In genomic region chr16:18426215-18426791, GRCm38 (mm10) we compare ENCODE assay signal across 8 mouse cellular contexts. TPM values are rescaled to one million over a fixed set of nuclear protein-coding genes. Genes with fewer than 3 reads are reported as not detected.
DNase-seq lines count a peak whose midpoint lies in the region; ATAC-seq and TF ChIP-seq lines count a peak whose summit lies in the region.

Gene Txnrd2 (plus strand): TSS chr16:18426384.

- peaks cover 9% of the 10 kb centered on the region; the same call in 1 of the 2 replicates for H3K36me3 ChIP-seq in embryonic facial prominence, embryonic 14.5 days (ENCODE audit: control insufficient read depth, insufficient read depth, low read length)
- no peaks in the 10 kb centered on the region; the same call in 1 of the 2 replicates for H3K36me3 ChIP-seq in kidney, embryonic 14.5 days (ENCODE audit: control insufficient read depth, insufficient read depth, low read length)
- peaks cover 20% of the 10 kb centered on the region for H3K36me3 ChIP-seq in liver, adult 2 months (ENCODE audit: control insufficient read depth, insufficient read depth, low read length)

- peak; percentile 74 for TF ChIP-seq POLR2A in liver, adult 2 months (IDR thresholded peaks at IDR 0.05; ENCODE audit: extremely low read depth, insufficient read depth, low read length)

- ATAC-seq in embryonic facial prominence, embryonic 14.5 days (ENCODE audit: low read depth) = peak; percentile 80
- peak; percentile 79 for ATAC-seq in kidney, embryonic 14.5 days (ENCODE audit: low FRiP score, low TSS enrichment)
- peak; percentile 72 for ATAC-seq in monocyte, adult 5-6 weeks (replicated peaks; ENCODE audit: insufficient number of reproducible peaks, low FRiP score, low TSS enrichment, poor library complexity, severe bottlenecking)

- peaks cover 25% of the 10 kb centered on the region; the same call in 1 of the 2 replicates for H3K79me2 ChIP-seq in liver, adult 2 months (ENCODE audit: control insufficient read depth, insufficient read depth, low read length)

- H3K9me3 ChIP-seq in embryonic facial prominence, embryonic 14.5 days (ENCODE audit: control insufficient read depth, low read length) = no peaks in the 10 kb centered on the region
- H3K9me3 ChIP-seq in kidney, embryonic 14.5 days (ENCODE audit: control insufficient read depth, low read length) = no peaks in the 10 kb centered on the region

- under 1% methylated on average over 32 of the region's 52 CpGs for WGBS in embryonic facial prominence, embryonic 14.5 days
- WGBS in kidney, embryonic 14.5 days = under 1% methylated on average over 50 of the region's 52 CpGs
- under 1% methylated on average over 50 of the region's 52 CpGs for WGBS in liver, adult 2 months

- DNase-seq in 3T3-L1 (ENCODE audit: low read depth, low spot score) = peak; percentile 64
- peak; percentile 86 to 90 for DNase-seq in adrenal gland, postnatal 36 days
- peak; percentile 71 for DNase-seq in embryonic facial prominence, embryonic 14.5 days (ENCODE audit: low spot score)
- peak; percentile 79 to 82 for DNase-seq in heart, adult 9 months (ENCODE audit: low spot score in 2 of 2)
- DNase-seq in liver, adult 2 months (ENCODE audit: extremely low read depth, low read depth, low spot score) = peak; percentile 73
- DNase-seq in spleen, postnatal 36 days (ENCODE audit: low spot score in 2 of 2) = peak; percentile 77 to 80

- peak within 1 kb of the TSS; percentile 49 for H3K27ac ChIP-seq in embryonic facial prominence, embryonic 14.5 days (replicated peaks; ENCODE audit: low read depth, low read length)
- peak within 1 kb of the TSS; percentile 62; the same call in 1 of the 2 replicates for H3K27ac ChIP-seq in kidney, embryonic 14.5 days (ENCODE audit: low read depth, low read length)
- peak within 1 kb of the TSS; percentile 96 for H3K27ac ChIP-seq in liver, adult 2 months (replicated peaks; ENCODE audit: insufficient read depth, low read depth, low read length)

- TF ChIP-seq CTCF in liver, adult 2 months (IDR thresholded peaks at IDR 0.05; ENCODE audit: low read depth, low read length) = peak; percentile 71

- peak within 1 kb of the TSS; percentile 78 for H3K4me3 ChIP-seq in embryonic facial prominence, embryonic 14.5 days (ENCODE audit: low read depth, low read length)
- peak within 1 kb of the TSS; percentile 90 for H3K4me3 ChIP-seq in kidney, embryonic 14.5 days (ENCODE audit: low read length)
- H3K4me3 ChIP-seq in liver, adult 2 months (ENCODE audit: insufficient read depth, low read depth, low read length) = peak within 1 kb of the TSS; percentile 75

- H3K9ac ChIP-seq in embryonic facial prominence, embryonic 14.5 days (ENCODE audit: low read depth, low read length) = peak within 1 kb of the TSS; percentile 82
- H3K9ac ChIP-seq in kidney, embryonic 14.5 days (ENCODE audit: low read depth, low read length) = peak within 1 kb of the TSS; percentile 91
- peak within 1 kb of the TSS; percentile 97 for H3K9ac ChIP-seq in liver, adult 2 months (ENCODE audit: low read depth, low read length)

- H3K27me3 ChIP-seq in embryonic facial prominence, embryonic 14.5 days (replicated peaks; ENCODE audit: control insufficient read depth, insufficient read depth, low read length) = no peaks in the 10 kb centered on the region
- no peaks in the 10 kb centered on the region for H3K27me3 ChIP-seq in kidney, embryonic 14.5 days (ENCODE audit: control insufficient read depth, insufficient read depth, low read length)
- H3K27me3 ChIP-seq in liver, adult 2 months (ENCODE audit: control insufficient read depth, insufficient read depth, low read length) = no peaks in the 10 kb centered on the region

- H3K4me2 ChIP-seq in embryonic facial prominence, embryonic 14.5 days (ENCODE audit: low read depth, low read length) = peak within 1 kb of the TSS; percentile 76
- peak within 1 kb of the TSS; percentile 85 for H3K4me2 ChIP-seq in kidney, embryonic 14.5 days (replicated peaks; ENCODE audit: low read depth, low read length)

- H3K4me1 ChIP-seq in embryonic facial prominence, embryonic 14.5 days (ENCODE audit: control insufficient read depth, insufficient read depth, low read length) = peaks cover 22% of the 10 kb centered on the region
- H3K4me1 ChIP-seq in kidney, embryonic 14.5 days (ENCODE audit: control insufficient read depth, insufficient read depth, low read length) = peaks cover 29% of the 10 kb centered on the region
- peaks cover 38% of the 10 kb centered on the region for H3K4me1 ChIP-seq in liver, adult 2 months (ENCODE audit: control insufficient read depth, insufficient read depth, low read length)

RNA-seq across cellular contexts. Expression of gene Txnrd2, which starts in this region (rescaled TPM):
- total RNA-seq in adrenal gland, postnatal 36 days (2021) = 10 to 100 TPM; 73.3 to 97.3 TPM
- 14.7 TPM in 2 replicates for polyA plus RNA-seq in embryonic facial prominence, embryonic 14.5 days (2014; fragmentation: Nextera tagmentation; extraction: Ambion mirVana)
- polyA plus RNA-seq in kidney, embryonic 14.5 days (2014; fragmentation: Nextera tagmentation; extraction: Ambion mirVana) = 21.9 and 23.6 TPM in 2 replicates
- 23.9 and 30.9 TPM in 2 replicates for total RNA-seq in liver, adult 2 months (2014; rRNA removed)
- 39.1 and 46.6 TPM in 2 replicates for polyA plus RNA-seq in liver, adult 2 months (2012; rRNA removed)
- total RNA-seq in monocyte, adult 5-6 weeks (2017) = 9.3 to 21.9 TPM (median 18.1 TPM) in 3 replicates

Comparison
In these comparisons a context has a peak if more than half of its experiments do, and no peak if none do; other contexts are left out.
1. Peak in every context shown above with its lines: DNase-seq, ATAC-seq, H3K4me3 ChIP-seq and H3K27ac ChIP-seq.